Mouse (Mus musculus): ENCODE results near the gene AW822073. TPM values are rescaled to one million over a fixed set of nuclear protein-coding genes. Genes with fewer than 3 reads are reported as not detected.
"Not testable (repeated sequence)": the region's sequence is repeated elsewhere in the genome, so short reads cannot be mapped to it uniquely, and the experiment has no call there.

Gene AW822073
- total RNA-seq, 2 experiments from 2014 or later: not detected

DNA sequence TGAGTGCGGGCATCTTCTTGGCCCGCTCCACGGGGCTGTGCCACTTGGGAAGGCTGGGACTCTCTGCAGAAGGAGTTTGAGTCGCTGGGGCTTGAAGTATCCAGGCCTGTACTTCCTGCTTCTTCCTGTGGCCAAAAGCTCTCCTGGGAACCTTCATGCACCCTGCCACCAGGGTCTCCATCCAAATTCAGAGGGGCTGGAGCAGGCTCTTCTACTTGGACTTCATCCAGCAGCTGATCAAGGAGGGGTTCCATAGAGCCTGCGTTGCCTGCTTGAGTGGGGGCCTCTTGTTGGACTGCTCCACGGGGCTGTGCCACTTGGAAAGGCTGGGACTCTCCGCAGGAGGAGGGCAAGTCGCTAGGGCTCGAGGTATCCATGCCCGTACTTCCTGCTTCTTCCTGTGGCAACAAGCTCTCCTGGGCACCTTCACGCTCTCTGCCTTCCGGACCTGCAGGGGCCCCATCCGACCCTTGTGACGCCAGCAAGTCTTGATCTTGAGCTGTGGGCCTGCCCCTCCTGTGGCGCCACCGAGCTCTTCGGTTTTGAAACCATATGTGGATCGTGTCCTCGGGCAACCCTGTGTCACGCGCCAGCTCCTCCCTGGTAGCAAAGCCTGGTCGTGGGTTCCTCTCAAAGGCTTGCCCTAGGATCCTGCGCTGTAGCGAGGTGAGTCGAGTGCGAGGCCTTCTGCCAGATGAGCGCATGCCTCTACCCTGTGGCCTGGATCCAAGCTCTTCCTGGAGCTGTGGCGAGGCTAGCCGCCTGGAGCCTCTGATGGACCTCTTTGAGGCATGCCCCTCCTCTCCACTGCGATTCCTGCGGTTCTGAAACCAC lies 541 bp downstream of the AW822073 start:
- ATAC-seq (replicated peaks; ENCODE audit: low FRiP score, poor library complexity, severe bottlenecking): not testable (repeated sequence)

DNA sequence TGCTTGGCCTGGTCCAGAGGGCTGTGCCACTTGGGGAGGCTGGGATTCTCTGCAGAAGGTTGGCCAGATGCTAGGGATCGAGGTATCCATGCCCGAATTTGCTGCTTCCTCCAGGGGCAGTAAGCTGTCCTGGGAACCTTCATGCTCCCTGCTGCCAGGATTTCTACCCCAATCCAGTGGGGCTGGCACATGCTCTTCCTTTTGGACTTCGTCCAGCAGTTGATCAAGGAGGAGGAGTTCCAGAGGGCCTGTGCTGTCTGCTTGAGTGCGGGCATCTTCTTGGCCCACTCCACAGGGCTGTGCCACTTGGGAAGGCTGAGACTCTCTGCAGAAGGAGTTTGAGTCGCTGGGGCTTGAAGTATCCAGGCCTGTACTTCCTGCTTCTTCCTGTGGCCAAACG lies 1.6 kb downstream of the AW822073 start:
- ATAC-seq (replicated peaks; ENCODE audit: low FRiP score, poor library complexity, severe bottlenecking): not testable (repeated sequence)

GRCm38 (mm10) chr10:58221571-58221970 lies 3.2 kb downstream of the AW822073 start:
- not testable (repeated sequence) for ATAC-seq (replicated peaks; ENCODE audit: low FRiP score, poor library complexity, severe bottlenecking)

- no peak for ATAC-seq (replicated peaks; ENCODE audit: low FRiP score, poor library complexity, severe bottlenecking)
Measured at GRCm38 (mm10) chr10:58220726-58221125, 4.0 kb downstream of the AW822073 start.

DNA sequence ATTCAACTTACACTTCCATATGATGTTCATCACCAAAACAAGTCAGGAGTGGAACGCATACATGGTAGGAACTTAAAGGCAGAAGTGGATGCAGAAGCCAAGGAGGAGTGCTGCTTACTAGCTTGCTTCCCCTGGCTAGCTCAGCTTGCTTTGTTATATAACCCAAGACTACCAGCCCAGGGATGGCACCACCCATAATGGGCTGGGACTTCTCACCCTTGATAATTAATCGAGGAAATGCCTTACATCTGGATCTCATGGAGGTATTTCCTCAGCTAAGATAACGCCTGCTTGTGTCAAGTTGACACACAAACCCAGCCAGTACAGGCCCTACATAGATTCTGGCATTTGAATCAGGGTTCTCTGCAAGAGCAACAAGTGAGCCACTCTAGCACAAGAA lies 7.4 kb downstream of the AW822073 start:
- ATAC-seq (replicated peaks; ENCODE audit: low FRiP score, poor library complexity, severe bottlenecking): no peak

GRCm38 (mm10) chr10:58215353-58215752 lies 9.4 kb downstream of the AW822073 start:
- no peak for ATAC-seq (replicated peaks; ENCODE audit: low FRiP score, poor library complexity, severe bottlenecking)

GRCm38 (mm10) chr10:58214934-58215333 lies 9.8 kb downstream of the AW822073 start:
- no peak for ATAC-seq (replicated peaks; ENCODE audit: low FRiP score, poor library complexity, severe bottlenecking)

DNA sequence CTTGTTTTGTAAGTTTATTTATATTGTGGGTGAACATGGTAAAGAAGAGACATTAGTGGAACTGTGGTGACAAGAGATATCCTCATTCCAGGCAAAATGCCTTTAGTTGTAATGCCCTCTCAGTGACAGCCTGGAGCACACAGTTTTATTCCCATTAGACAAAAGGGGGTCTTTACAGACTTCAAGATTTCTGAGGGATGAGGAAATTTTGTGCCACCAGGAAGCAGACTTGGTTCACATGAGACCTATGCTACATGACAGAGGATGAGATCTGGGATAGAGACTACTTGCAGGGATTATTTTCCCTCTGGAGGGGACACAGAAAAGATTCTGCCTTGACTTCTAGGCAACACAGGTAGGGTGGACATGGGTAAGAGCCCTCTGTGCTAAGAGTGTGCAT lies 10.2 kb downstream of the AW822073 start:
- ATAC-seq (replicated peaks; ENCODE audit: low FRiP score, poor library complexity, severe bottlenecking): no peak

GRCm38 (mm10) chr10:58212230-58212629 lies 12.5 kb downstream of the AW822073 start:
- ATAC-seq (replicated peaks; ENCODE audit: low FRiP score, poor library complexity, severe bottlenecking): no peak

- no peak for ATAC-seq (replicated peaks; ENCODE audit: low FRiP score, poor library complexity, severe bottlenecking)
Measured at GRCm38 (mm10) chr10:58211213-58211612, 13.5 kb downstream of the AW822073 start.

DNA sequence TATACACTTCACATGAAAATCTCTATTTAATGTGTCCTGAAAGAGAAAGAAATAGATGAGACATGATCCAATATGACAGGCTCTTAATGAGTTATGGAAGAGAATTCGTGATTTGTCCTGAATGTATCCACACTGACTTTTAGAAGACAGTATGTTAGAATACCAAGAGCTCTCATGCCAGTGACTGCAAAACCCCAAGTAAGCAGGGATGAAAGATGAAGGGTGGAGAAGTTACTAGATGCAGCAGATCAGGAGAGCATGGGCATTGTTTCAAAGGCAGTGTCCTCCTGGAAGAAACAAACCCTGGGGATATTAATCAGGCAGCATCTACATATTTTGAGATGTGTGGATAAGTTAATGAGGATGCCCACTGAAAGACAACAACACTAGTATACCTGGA lies 14.2 kb downstream of the AW822073 start:
- ATAC-seq (replicated peaks; ENCODE audit: low FRiP score, poor library complexity, severe bottlenecking): no peak

GRCm38 (mm10) chr10:58209710-58210467 lies 14.8 kb downstream of the AW822073 start:
- ATAC-seq (replicated peaks; ENCODE audit: low FRiP score, poor library complexity, severe bottlenecking): no peak

DNA sequence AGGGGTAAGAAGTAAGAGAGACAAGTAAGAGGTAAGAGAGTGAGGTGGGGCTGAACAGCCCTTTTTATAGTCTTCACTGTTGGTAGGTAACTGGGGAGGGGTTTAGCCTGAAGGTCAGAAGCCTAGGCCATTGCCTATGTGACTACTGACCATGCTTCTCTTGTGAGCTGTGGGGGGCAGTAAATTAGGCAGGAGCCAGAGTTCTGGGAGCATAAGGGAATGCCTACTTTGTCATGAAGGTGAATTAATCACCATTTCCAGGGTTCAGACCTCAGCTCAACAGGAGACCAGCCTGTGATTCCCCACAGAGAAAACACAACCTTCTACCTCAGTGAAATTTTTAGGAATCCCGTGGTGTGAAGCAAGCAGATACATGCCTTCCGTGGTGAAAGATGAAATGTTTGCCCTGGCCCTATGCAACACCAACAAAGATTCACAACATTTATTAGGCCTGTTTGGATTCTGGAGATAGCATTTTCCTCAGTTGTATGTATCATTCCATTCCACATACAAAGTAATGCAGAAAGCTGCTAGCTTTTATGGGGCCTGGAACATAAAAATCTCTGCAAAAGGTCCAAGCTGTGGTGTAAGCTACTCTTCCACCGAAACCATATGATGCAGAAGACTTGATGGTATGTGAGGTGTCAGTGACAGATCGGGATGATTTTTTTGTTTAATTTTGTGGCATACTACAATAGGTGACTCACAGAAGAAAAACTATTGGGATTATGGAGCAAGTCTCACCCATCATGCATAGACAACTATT lies 17.9 kb downstream of the AW822073 start:
- no peak for ATAC-seq (replicated peaks; ENCODE audit: low FRiP score, poor library complexity, severe bottlenecking)

DNA sequence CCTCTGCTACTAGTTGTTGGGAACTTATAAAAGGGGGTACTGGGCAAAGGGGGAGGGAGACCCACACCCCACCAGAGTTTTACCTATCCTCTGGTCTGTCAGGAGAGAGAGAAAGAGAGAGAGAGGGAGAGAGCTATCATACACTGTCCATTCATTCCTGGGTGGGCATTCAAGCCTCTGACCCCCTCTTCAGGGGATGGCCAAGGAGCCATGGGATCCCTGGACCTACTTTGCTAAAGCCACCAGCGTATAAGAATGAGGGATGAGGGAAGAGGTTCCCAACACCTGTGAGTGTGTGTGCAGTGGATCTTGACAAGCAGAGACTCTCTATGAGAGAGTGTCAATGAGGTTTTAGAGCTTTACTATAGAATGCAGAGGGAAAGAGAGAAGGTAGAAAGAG lies 18.7 kb downstream of the AW822073 start:
- no peak for ATAC-seq (replicated peaks; ENCODE audit: low FRiP score, poor library complexity, severe bottlenecking)

Other genes starting within 250 kb of the AW822073 start
- not detected in 2 replicates for gene Duxf3, start 7.7 kb upstream of the AW822073 start, total RNA-seq (2015; ENCODE audit: low replicate concordance)
- not detected in 2 replicates for gene Duxf3, start 7.7 kb upstream of the AW822073 start, total RNA-seq (2017; ENCODE audit: low replicate concordance)
- gene Gm4981, start 11.8 kb upstream of the AW822073 start, total RNA-seq (2015; ENCODE audit: low replicate concordance): not detected in 2 replicates
- gene Gm4981, start 11.8 kb upstream of the AW822073 start, total RNA-seq (2017; ENCODE audit: low replicate concordance): not detected in 2 replicates
- 6.0 and 16.9 TPM in 2 replicates for gene Gcc2, start 30.6 kb upstream of the AW822073 start, total RNA-seq (2015; ENCODE audit: low replicate concordance)
- gene Gcc2, start 30.6 kb upstream of the AW822073 start, total RNA-seq (2017; ENCODE audit: low replicate concordance): 8.5 and 23.1 TPM in 2 replicates
- 54.8 and 59.8 TPM in 2 replicates for gene Lims1, start 98.5 kb upstream of the AW822073 start, total RNA-seq (2015; ENCODE audit: low replicate concordance)
- gene Lims1, start 98.5 kb upstream of the AW822073 start, total RNA-seq (2017; ENCODE audit: low replicate concordance): 29.2 and 32.8 TPM in 2 replicates
- 108 and 114 TPM in 2 replicates for gene Ranbp2, start 222.0 kb upstream of the AW822073 start, total RNA-seq (2015; ENCODE audit: low replicate concordance)
- 164 and 178 TPM in 2 replicates for gene Ranbp2, start 222.0 kb upstream of the AW822073 start, total RNA-seq (2017; ENCODE audit: low replicate concordance)

All from erythroblast, adult 5-6 weeks (primary cell).